Mouse (Mus musculus) spleen, postnatal 10 days (tissue): ENCODE measurements at regions not wholly inside any gene's neighbourhood (a gene's known extent, or its start where the extent isn't known, plus 50 kb on each side); places are given as distances from the start of the nearest gene placed in this dataset.
"Not testable (repeated sequence)": the region's sequence is repeated elsewhere in the genome, so short reads cannot be mapped to it uniquely, and the experiment has no call there.

ENCODE experiments used
- DNase-seq, 2 experiments: peaks; one replicate each; pipeline ENCODE4 v3.0.0; 2021 to 2022; ENCODE audit warnings: low spot score in 2 of 2

DNA sequence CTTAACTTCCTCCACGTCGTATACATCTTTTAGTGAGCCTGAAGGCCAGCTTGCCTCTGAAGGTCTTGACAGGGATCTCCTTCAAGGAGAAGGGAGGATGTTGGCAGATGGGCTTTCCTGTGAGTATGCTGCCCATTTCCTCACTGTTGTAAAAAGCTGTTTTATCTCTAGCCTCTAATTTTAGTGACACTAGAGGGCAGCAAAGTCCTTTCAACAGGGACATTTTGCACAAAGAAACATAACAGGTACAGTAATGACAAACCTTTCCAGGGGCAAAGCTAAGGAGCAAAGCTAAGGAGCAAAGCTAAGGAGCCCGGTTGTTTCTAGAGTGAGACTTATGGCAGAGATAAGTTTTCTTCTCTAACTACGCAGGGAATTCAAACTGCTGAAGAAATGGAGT is 59.0 kb upstream of the Kbtbd8 start:
- no peak for DNase-seq

DNA sequence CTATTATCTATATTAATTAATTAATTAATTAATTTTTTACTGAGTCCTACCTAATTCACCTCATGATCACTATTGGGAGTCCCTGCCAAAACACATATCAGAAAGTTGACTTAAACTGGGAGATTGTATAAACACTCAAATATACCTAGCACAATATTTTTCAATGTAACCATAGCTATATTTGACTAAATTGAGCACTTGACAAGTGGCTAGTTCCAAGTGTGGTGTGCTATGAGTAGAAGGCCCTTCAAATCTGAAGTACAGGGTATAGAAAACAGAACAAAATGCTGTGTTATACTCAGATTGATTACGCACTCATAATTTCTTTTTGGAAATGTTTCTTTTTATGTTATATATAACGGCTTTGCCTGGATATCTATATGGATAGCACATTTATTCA is 60.8 kb upstream of the Kbtbd8 start:
- no peak for DNase-seq

- no peak for DNase-seq
Observed at GRCm38 (mm10) chr6:95053717-95054382, 63.2 kb upstream of the Kbtbd8 start.

GRCm38 (mm10) chr6:95041351-95041750 is 75.7 kb upstream of the Kbtbd8 start:
- not testable (repeated sequence) for DNase-seq

DNA sequence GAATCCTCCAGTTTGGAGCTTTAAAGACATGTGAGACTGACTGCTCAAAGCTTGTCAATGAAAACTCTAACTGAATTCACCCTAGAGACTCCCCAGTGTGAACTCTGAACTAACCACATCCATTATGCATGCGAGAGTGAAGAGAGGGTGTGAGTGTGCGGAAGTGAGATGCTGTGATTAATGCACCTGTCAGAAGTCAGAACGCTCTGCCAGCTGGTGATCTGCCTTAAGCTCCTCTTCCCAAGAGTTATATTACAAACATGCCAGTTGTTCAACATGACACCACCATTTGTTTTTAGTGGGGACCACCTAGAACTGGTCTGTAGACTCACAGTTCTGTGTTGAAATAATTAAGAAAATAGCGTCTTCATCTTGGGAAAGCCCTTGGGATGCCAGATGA is 92.8 kb upstream of the Kbtbd8 start:
- no peak for DNase-seq

GRCm38 (mm10) chr6:95021724-95022123 is 95.3 kb upstream of the Kbtbd8 start:
- no peak for DNase-seq

DNA sequence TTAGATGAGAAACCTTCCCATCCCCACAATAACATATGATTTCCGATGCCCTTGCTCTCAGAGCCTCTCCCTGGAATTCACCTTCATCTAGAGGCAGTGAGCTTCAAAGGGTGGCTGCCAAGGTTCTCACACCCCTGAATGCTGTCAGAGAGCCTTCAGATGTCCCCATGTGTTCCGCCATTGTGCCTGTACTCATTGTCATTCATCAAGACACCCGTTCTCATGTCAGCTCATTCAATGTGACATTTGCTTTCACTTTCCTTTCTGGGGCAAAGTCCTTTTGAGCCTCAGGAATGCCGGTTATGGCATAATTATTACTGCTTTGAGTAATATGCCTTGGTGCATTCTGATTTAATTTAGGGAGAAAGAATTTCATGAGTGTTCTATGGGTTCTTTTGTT is 99.1 kb upstream of the Kbtbd8 start:
- DNase-seq: no peak

GRCm38 (mm10) chr6:95017484-95017883 is 99.6 kb upstream of the Kbtbd8 start:
- DNase-seq: no peak

DNA sequence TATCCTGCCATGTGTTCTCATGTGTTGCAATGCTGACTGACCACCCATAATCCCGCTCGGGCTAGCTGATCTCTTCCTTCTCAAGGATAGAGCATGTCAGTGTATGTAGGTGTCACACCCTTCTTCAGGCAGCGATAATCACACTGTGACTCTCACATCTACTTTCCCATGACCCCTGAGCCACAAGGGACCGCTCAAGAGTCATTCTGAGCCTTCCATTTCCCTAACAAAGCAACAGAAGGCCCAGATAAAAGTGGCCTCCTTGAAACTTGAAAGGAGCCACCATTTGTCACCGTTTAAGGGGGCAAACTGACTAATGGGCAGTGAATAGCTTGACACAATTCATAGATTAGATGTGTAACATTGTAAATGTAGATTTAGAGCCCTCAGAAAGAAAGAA is 103.9 kb upstream of the Kbtbd8 start:
- DNase-seq: no peak

DNA sequence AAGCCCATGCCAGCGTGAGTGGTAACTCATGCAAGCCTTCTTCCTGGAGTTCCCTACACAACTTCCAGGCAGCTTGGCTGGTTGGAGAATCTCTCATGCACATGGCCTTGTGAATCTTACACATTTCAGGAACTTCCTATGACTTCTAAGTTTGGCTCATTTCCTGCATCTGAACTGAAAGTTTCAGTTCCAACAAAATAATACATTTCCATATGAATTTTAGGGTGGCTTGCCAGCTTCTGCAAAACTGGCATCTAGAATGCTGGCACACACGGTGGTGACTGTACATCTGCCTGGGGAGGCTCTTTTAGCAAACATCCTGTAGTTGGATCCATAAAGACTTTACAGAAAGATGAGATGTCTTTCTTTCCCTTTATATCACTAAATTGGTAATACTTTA is 110.6 kb upstream of the Kbtbd8 start:
- DNase-seq: no peak

- DNase-seq: no peak
Observed at GRCm38 (mm10) chr6:95003716-95004115, 113.3 kb upstream of the Kbtbd8 start.

DNA sequence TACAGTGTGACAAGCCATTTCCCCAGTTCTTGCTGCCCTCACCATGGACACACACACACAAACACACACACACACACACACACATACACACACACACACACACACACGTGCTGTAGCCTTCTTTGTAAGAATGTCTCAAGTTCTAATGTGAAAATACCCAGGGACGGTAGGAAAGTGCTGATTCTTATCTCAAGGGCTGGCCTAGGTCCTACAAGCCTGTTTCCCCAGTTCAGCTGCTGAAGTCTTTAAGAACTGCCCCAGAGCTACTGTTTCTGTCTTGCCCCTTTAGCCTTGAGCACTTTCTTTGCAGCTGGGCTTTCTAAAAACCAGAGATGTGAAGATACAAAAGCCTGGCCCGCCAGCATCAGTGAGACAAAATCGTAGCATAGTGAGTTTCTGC is 117.5 kb upstream of the Kbtbd8 start:
- no peak for DNase-seq

GRCm38 (mm10) chr6:94999002-94999401 is 118.0 kb upstream of the Kbtbd8 start:
- no peak for DNase-seq

DNA sequence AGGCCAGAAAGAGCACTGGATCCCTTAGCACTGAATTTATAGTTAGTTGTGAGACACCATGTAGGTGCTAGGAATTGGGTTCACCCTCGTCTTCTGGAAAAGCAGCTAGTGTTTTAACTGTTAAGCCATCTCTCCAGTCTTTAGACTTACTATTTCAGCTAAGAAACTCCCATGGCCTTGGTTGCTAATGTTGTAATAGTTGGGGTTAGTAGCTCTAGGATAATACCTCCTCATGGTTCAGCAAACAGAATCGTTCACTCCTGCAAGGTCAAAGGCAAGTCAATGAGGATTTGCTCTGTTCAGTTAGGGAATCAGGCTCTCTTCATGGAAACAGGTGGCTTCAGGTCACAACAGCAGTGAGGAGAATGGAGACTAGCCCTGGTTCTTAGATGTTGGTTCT is 118.7 kb upstream of the Kbtbd8 start:
- no peak for DNase-seq

GRCm38 (mm10) chr6:94994376-94994775 is 122.7 kb upstream of the Kbtbd8 start:
- no peak for DNase-seq

GRCm38 (mm10) chr6:94987427-94987826 is 129.6 kb upstream of the Kbtbd8 start:
- DNase-seq: no peak

DNA sequence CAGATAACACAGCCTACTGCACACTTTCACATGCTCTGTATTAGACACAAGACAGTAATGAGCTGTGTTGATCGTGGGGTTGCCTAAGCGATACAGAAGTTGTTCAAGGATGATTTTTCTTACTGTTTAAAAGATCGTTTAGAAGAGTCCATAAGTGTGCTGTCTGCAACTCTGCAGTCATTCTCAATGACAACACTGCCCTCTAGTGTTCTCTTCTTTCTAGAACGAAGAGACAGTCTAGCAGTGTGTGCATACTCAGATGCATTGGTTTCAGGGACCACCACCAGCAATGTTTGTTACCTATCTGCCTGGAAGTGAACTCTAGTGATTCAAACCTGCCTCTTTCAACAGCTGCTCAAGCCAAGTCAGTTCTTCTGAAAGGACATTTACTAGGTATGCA is 130.7 kb upstream of the Kbtbd8 start:
- no peak for DNase-seq

- DNase-seq: no peak
Observed at GRCm38 (mm10) chr6:94984411-94984895, 132.6 kb upstream of the Kbtbd8 start.

DNA sequence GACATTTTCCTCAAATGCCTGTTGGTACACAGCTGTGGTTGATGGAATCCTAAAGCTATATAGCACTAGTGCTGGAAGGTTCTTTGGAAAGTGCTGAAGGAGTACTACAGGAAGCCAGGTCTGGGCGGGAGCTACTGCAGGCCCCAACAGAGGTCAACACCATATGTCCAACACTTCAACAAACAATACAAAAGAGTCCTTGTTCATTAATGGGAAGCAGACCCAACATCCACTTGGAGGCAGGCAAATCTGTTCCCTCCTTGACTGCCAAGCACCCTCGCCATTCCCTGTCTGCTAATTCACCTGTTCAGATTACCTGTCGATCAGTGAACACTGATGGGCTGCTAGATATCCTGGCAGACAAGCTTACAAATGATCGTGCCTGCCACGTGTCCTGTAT is 148.4 kb upstream of the Kbtbd8 start:
- no peak for DNase-seq

DNA sequence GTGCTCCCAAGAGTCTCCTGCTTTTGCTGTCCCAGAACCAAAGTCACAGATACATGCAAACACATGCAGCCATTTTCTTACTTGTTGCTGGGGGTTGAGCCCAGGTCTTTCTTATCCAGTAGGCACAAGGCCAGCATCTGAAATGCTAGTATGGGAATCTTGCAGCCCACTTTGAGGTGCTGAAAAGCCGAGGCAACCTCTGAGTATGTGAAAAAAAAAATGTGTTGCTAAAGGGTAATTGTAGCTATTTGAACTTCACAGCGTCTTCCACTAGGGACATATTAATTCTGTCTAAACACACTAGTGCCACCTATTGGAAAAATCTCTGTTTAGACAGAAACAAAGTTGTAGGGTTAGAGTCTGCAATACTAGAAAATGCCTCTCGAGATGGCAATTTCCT is 150.1 kb upstream of the Kbtbd8 start:
- DNase-seq: no peak

GRCm38 (mm10) chr6:94963204-94963603 is 153.8 kb upstream of the Kbtbd8 start:
- DNase-seq: no peak

GRCm38 (mm10) chr6:94962411-94963087 is 154.5 kb upstream of the Kbtbd8 start:
- no peak for DNase-seq

GRCm38 (mm10) chr6:94961821-94962220 is 155.2 kb upstream of the Kbtbd8 start:
- DNase-seq: no peak

- DNase-seq: no peak
Observed at GRCm38 (mm10) chr6:94957990-94958389, 159.1 kb upstream of the Kbtbd8 start.
